Mouse (Mus musculus): ENCODE data around the gene Pde6d. TPM values are rescaled to one million over a fixed set of nuclear protein-coding genes. Genes with fewer than 3 reads are reported as not detected.

Pde6d gene
- total and polyA plus RNA-seq, 2 experiments from 2014 or later, result 39.1 to 112 TPM

GRCm38 (mm10) chr1:86504697-86505421, 77.6 kb downstream of the Pde6d start:
- Histone ChIP-seq H3K27me3 (ENCODE audit: insufficient read depth, low read length) (no peaks in the 10 kb centered on the region), H3K4me3 (ENCODE audit: low read length) (peak overlapping the region; percentile 38), H3K27ac (peak overlapping the region; percentile 87), H3K9me3 (ENCODE audit: low read length) (no peaks in the 10 kb centered on the region), H3K36me3 (ENCODE audit: insufficient read depth, low read length) (no peaks in the 10 kb centered on the region), H3K4me1 (ENCODE audit: insufficient read depth, low read length) (peaks cover 24% of the 10 kb centered on the region), H3K9ac (replicated peaks; ENCODE audit: low read length) (peak overlapping the region; percentile 71), H3K4me2 (ENCODE audit: low read depth, low read length) (peak overlapping the region; percentile 62)
- no peak for ATAC-seq
- 11% methylated on average over 19 of the region's 19 CpGs for WGBS
- peak; percentile 22 for DNase-seq (ENCODE audit: low spot score)
- no peak for TF ChIP-seq CTCF (IDR thresholded peaks at IDR 0.05; ENCODE audit: low read depth)

DNA sequence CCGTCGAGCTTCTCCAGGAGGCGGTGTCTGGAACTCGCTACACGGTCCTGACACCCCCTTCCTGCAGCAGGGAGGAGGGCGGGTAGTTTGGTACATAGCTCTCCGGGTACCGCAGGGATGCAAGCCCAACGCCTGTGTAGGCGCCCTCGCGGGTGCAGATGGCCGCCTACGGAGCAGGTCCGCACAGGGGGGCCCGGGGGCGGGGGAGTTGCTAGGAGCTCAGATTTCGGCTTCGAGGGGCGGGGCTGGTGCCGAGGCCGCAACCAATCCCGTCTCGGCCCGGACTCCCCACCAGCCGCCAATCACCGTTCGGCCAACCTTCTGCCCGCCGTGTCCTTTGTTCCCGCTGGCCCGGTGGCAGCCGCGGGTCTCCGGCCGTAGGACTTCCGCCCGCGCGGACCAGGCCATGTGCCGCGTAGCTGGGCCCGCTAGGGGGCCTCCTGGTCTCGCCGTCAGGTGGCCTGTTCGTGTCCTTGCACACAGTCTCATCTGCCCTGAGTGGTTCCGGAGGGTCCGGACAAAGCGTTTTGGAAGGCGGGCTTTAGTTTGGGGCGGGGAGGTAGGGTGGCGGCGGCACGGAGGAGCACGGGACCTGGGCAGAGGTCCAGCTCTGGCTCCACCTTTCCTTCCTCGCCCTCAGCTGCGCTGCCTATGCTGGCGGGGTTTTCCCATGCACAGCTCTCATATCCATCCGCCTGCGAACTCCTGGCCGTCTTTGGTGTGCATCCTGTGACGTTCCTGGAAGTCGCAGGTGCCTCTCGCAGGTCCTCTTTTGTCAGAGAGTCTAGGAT, 78.3 kb downstream of the Pde6d start:
- TF ChIP-seq CTCF (IDR thresholded peaks at IDR 0.05; ENCODE audit: low read depth), result peak; percentile 63
- H3K4me1 ChIP-seq (ENCODE audit: insufficient read depth, low read length), result peaks cover 20% of the 10 kb centered on the region
- H3K36me3 ChIP-seq (ENCODE audit: insufficient read depth, low read length), result no peaks in the 10 kb centered on the region
- H3K4me2 ChIP-seq (ENCODE audit: low read depth, low read length), result peak overlapping the region; percentile 62
- H3K4me3 ChIP-seq (ENCODE audit: low read length), result peak overlapping the region; percentile 38
- peak; percentile 95 for DNase-seq (ENCODE audit: low spot score)
- peak overlapping the region; percentile 87 for H3K27ac ChIP-seq
- H3K9ac ChIP-seq (replicated peaks; ENCODE audit: low read length), result peak overlapping the region; percentile 71
- under 1% methylated on average over 64 of the region's 64 CpGs for WGBS
- peak; percentile 90 for ATAC-seq
- no peaks in the 10 kb centered on the region for H3K27me3 ChIP-seq (ENCODE audit: insufficient read depth, low read length)
- no peaks in the 10 kb centered on the region for H3K9me3 ChIP-seq (ENCODE audit: low read length)

DNA sequence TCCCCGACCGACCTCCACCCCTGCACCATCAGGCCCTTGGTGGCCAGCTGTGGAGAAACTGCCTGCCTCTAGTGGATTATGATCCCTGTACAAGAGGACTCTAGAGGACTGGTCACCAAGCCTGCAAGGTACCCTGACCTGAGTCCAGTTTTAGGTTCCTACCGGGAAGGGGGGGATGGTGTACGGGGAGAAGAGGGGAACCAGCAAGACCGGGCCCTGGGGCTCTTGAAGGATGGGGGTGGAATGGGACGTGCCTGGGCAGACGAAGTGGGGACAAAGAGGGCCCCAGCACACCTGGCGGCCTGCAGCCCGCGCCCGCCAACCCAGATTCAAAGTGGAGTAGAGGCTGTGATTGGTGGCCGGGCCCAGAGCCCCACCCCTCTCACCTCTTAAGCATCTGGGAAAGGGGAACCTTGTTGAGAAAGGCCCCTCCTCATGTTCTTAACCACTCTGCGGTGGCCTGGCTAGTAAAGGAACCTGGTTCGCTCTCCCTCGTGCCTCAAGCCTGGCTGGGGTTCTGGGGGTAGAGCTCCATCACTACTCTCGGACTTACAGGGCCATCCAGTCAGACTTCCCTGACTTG, 79.2 kb downstream of the Pde6d start:
- Histone ChIP-seq H3K27me3 (ENCODE audit: insufficient read depth, low read length) (no peaks in the 10 kb centered on the region), H3K9me3 (ENCODE audit: low read length) (no peaks in the 10 kb centered on the region), H3K27ac (peak overlapping the region; percentile 87), H3K4me2 (ENCODE audit: low read depth, low read length) (peak overlapping the region; percentile 62), H3K36me3 (ENCODE audit: insufficient read depth, low read length) (no peaks in the 10 kb centered on the region), H3K4me3 (ENCODE audit: low read length) (peak overlapping the region; percentile 38), H3K9ac (replicated peaks; ENCODE audit: low read length) (peak overlapping the region; percentile 71), H3K4me1 (ENCODE audit: insufficient read depth, low read length) (peaks cover 20% of the 10 kb centered on the region)
- DNase-seq (ENCODE audit: low spot score) (peak; percentile 22), ATAC-seq (no peak)
- WGBS, result 24% methylated on average over 16 of the region's 16 CpGs
- TF ChIP-seq CTCF (IDR thresholded peaks at IDR 0.05; ENCODE audit: low read depth), result no peak

DNA sequence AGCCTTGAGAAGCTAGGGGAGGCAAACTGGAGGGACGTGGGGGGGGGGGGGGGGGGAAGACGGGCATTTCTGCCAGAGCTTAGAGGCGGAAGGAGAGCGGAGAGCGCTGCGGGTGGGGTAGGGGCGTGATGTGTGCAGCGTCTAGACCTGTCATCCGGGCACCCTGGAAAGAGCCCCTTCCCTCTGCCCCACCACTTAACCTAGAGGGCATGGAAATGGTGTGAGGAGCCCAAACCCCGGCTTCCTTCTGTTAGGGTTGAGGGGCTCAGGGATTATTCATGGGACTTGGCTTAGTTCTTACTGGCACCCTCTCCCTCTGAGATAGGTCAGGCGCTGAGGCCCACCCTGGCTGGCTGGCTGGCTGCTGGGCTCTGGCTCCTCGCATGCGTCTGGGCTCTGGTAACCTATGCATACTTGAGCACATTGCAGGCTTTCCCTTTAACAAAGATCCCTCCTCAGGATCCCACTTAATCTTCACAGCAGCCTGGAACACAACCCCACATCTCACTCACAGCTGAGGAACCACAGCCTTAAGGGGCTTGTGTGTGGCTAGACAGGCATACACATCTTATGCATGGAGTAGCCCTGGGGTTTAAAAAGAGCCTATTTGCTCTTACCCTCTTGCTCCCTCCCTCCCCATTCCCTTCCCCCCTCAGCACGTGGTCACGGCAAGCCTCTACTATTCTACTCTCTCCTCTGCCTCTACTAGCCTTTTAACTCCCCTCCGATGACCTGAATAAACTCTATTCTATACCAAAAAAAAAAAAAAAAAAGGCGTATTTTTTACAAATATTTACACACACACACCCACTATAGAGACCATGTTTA, 80.0 kb downstream of the Pde6d start:
- no peak for TF ChIP-seq CTCF (IDR thresholded peaks at IDR 0.05; ENCODE audit: low read depth)
- no peak for DNase-seq (ENCODE audit: low spot score)
- Histone ChIP-seq H3K9me3 (ENCODE audit: low read length) (no peaks in the 10 kb centered on the region), H3K27me3 (ENCODE audit: insufficient read depth, low read length) (no peaks in the 10 kb centered on the region), H3K4me1 (ENCODE audit: insufficient read depth, low read length) (peaks cover 20% of the 10 kb centered on the region), H3K4me2 (ENCODE audit: low read depth, low read length) (no peak overlapping the region), H3K36me3 (ENCODE audit: insufficient read depth, low read length) (no peaks in the 10 kb centered on the region), H3K4me3 (ENCODE audit: low read length) (no peak overlapping the region), H3K27ac (peak overlapping the region; percentile 87; the same call in 1 of the 2 replicates), H3K9ac (replicated peaks; ENCODE audit: low read length) (no peak overlapping the region)
- WGBS, result 20% methylated on average over 17 of the region's 17 CpGs
- ATAC-seq, result no peak

- Histone ChIP-seq H3K9me3 (ENCODE audit: low read length) (no peaks in the 10 kb centered on the region), H3K36me3 (ENCODE audit: insufficient read depth, low read length) (no peaks in the 10 kb centered on the region), H3K27me3 (ENCODE audit: insufficient read depth, low read length) (no peaks in the 10 kb centered on the region), H3K27ac (peak overlapping the region; percentile 37; the same call in 1 of the 2 replicates), H3K4me3 (ENCODE audit: low read length) (no peak overlapping the region), H3K4me1 (ENCODE audit: insufficient read depth, low read length) (peaks cover 20% of the 10 kb centered on the region), H3K9ac (replicated peaks; ENCODE audit: low read length) (no peak overlapping the region), H3K4me2 (ENCODE audit: low read depth, low read length) (no peak overlapping the region)
- DNase-seq (ENCODE audit: low spot score), result peak; percentile 94
- TF ChIP-seq CTCF (IDR thresholded peaks at IDR 0.05; ENCODE audit: low read depth), result peak; percentile 98
- 0% methylated on average over 4 of the region's 4 CpGs for WGBS
- ATAC-seq, result peak; percentile 13; the same call in 1 of the 2 replicates
Observed at GRCm38 (mm10) chr1:86501559-86501958, 80.9 kb downstream of the Pde6d start.

DNA sequence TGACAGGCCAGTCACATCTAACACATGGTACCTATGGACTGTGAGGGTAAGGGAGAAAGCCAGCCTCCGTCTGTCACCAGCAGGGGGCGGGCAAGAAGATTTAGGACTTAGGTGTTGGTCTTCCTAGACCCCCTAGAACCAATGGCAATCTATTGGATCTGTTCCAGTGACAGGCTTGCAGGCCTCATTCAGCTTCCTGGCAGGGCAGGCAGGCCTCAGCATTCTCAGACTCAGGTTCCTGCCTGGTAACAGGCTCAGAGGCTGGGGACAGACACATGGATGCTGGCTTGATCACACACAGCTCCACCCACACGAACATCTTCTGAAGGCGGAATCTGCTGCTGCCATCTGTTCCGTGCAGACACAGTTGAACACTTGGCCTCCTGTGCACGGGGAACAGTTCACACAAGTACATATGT, 81.3 kb downstream of the Pde6d start:
- no peak overlapping the region for H3K9ac ChIP-seq (replicated peaks; ENCODE audit: low read length)
- H3K4me2 ChIP-seq (ENCODE audit: low read depth, low read length), result no peak overlapping the region
- TF ChIP-seq CTCF (IDR thresholded peaks at IDR 0.05; ENCODE audit: low read depth), result peak; percentile 75
- H3K4me1 ChIP-seq (ENCODE audit: insufficient read depth, low read length), result peaks cover 20% of the 10 kb centered on the region
- no peaks in the 10 kb centered on the region for H3K27me3 ChIP-seq (ENCODE audit: insufficient read depth, low read length)
- ATAC-seq (peak; percentile 2; the same call in 1 of the 2 replicates), DNase-seq (ENCODE audit: low spot score) (peak; percentile 74)
- no peaks in the 10 kb centered on the region for H3K36me3 ChIP-seq (ENCODE audit: insufficient read depth, low read length)
- H3K27ac ChIP-seq, result peak overlapping the region; percentile 37
- no peak overlapping the region for H3K4me3 ChIP-seq (ENCODE audit: low read length)
- 23% methylated on average over 6 of the region's 6 CpGs for WGBS
- no peaks in the 10 kb centered on the region for H3K9me3 ChIP-seq (ENCODE audit: low read length)

All from hindbrain, postnatal 0 days (tissue).